Mouse (Mus musculus): ENCODE measurements around the gene 2010003K11Rik. TPM values are rescaled to one million over a fixed set of nuclear protein-coding genes. Genes with fewer than 3 reads are reported as not detected.

Gene 2010003K11Rik
- polyA plus RNA-seq, 1 experiment, result not detected

DNA sequence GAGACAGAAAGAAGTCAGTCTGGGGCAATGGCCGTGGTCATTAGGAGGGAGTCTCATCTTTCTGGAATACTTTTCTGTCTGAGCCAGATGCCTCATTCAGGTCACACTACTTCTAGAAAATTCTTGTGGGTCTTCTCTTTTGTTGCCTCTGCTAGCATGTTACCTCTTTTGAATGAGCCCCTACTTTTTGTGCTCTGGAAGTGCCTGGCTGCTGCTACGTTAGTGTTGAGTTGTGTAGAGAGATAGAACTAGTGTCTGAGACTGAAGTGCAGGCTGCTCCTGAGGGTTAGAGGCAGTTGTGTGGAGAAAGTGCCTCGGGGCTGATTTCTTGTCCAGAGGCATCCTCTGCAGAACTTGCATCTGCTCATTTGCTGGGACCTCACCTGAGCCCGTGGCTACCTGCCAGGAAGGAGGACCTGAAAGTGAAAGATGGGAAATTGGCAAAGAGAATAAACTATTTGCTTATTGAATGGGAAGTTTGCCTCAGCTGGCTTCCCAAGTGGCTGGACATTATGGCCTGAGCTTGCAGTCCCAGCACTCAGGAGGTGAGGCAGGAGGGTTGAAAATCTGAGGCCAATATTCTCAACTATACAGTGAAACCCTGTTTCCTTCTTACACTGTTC lies 15.0 kb upstream of the 2010003K11Rik start:
- DNase-seq (ENCODE audit: low read depth in 1 of 2, low spot score in 2 of 2), result no peak
- Histone ChIP-seq H3K36me3 (ENCODE audit: control insufficient read depth, insufficient read depth, low read length) (no peaks in the 10 kb centered on the region), H3K27ac (ENCODE audit: insufficient read depth, low read length) (no peak overlapping the region), H3K4me1 (ENCODE audit: control insufficient read depth, insufficient read depth, insufficient read length) (peaks cover 2% of the 10 kb centered on the region; the same call in 1 of the 2 replicates), H3K27me3 (ENCODE audit: control insufficient read depth, insufficient read depth, low read length) (peaks cover 10% of the 10 kb centered on the region), H3K4me3 (ENCODE audit: extremely low read depth, insufficient read depth, insufficient read length) (no peak overlapping the region)
- WGBS, result 73% methylated on average over 4 of the region's 4 CpGs
- TF ChIP-seq POLR2A (IDR thresholded peaks at IDR 0.05; ENCODE audit: low read depth, low read length), result no peak
- no peak for TF ChIP-seq CTCF (IDR thresholded peaks at IDR 0.05; ENCODE audit: extremely low read depth, insufficient read depth, insufficient read length, insufficient replicate concordance)

DNA sequence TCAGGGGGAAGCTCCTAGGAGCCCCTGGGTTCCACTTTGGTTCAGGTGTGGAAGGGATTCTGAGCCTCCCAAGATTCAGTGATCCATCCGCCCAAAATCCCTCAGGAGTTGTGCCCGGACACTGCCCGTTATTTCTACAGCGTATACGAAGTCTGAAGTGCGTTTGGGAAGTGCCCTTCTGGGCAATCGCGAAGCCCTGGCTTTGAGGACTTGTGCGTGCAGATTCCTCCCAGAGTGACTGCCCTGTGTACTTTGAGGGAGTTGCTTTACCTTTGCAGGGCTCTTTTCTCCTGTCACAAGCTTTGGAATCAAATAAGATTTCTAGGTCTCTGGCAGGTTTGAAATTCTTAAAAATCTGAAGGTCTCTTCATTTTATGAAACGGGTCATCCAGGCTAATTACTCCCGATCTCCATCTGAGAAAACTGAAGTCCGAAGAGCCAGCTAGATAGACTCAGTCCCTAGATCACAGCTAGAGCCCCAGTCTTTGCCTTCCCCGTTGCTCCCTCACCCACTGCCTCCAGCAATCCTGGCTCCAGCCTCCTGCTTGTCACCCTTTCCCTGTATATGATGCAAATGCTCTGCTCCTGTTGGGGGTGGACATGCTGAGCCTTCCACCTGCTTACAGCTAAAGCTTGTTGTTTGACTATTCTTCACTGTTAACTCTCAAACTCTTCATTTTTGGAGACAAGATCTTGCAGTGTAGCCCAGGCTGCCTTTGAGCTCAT lies 12.9 kb upstream of the 2010003K11Rik start:
- H3K4me1 ChIP-seq (ENCODE audit: control insufficient read depth, insufficient read depth, insufficient read length), result peaks cover 2% of the 10 kb centered on the region; the same call in 1 of the 2 replicates
- no peaks in the 10 kb centered on the region for H3K36me3 ChIP-seq (ENCODE audit: control insufficient read depth, insufficient read depth, low read length)
- 16% methylated on average over 13 of the region's 13 CpGs for WGBS
- peak overlapping the region; percentile 92; the same call in 1 of the 2 replicates for H3K4me3 ChIP-seq (ENCODE audit: extremely low read depth, insufficient read depth, insufficient read length)
- H3K27me3 ChIP-seq (ENCODE audit: control insufficient read depth, insufficient read depth, low read length), result peaks cover 10% of the 10 kb centered on the region
- no peak for DNase-seq (ENCODE audit: low read depth in 1 of 2, low spot score in 2 of 2)
- H3K27ac ChIP-seq (ENCODE audit: insufficient read depth, low read length), result no peak overlapping the region
- TF ChIP-seq POLR2A (IDR thresholded peaks at IDR 0.05; ENCODE audit: low read depth, low read length) (no peak), CTCF (IDR thresholded peaks at IDR 0.05; ENCODE audit: extremely low read depth, insufficient read depth, insufficient read length, insufficient replicate concordance) (no peak)

DNA sequence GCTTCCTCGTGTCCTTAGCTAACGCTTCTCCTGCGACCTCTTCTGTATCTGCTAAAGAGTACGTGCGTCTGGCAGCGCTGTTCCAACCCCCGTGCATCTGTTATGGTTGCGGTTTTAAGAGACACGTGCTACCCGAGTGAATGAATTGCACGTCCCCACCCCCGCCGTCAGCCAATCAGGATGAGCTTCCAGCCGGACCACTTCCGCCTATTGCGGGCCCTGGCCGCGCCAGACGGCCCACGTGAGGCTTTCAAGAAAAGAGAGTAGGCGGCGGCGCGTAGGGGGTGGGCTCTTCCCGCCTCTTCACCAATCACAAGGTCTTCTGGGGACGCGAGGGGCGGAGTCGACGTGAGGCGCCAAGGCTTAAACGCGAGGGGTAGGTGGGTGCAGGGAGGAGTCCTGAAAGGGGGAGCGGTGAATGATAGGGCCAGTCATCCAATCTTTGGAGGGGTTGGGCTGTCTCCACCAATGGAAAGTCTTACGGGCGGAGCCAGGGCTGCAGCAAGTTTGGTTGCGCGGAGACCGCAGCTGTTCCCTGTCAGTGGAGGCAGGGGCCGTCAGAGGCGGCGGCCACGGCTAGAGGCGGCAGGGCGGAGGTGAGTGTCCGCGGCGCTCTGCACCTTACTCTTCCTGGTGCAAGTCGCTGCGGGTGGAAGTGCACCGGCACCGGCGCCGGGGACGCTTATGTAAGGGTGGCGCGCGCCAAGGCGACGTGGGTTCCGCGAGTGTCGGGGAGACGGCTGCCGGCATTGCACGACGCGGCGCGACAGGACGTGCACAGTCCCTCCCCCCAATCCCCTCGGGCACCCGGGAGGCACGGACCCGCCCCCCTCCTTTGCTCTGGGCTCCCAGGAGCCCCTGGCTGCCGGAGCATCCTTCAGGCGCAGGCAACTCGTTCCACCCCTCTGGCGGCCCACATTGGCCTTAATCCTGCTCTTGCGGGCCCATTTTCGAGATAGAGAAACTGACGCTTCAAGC lies 11.9 kb upstream of the 2010003K11Rik start, which contains the start of gene Pcx:
Pcx (plus strand) TSS at position 487 of the 978 bp plus-strand sequence.
- H3K27me3 ChIP-seq (ENCODE audit: control insufficient read depth, insufficient read depth, low read length), result peaks cover 10% of the 10 kb centered on the region
- DNase-seq (ENCODE audit: low read depth in 1 of 2, low spot score in 2 of 2), result peak; percentile 95 to 99
- TF ChIP-seq CTCF (IDR thresholded peaks at IDR 0.05; ENCODE audit: extremely low read depth, insufficient read depth, insufficient read length, insufficient replicate concordance) (no peak), POLR2A (IDR thresholded peaks at IDR 0.05; ENCODE audit: low read depth, low read length) (peak; percentile 11; the same call in 1 of the 2 replicates)
- H3K27ac ChIP-seq (ENCODE audit: insufficient read depth, low read length), result no peak within 1 kb of the TSS
- WGBS, result 1% methylated on average over 82 of the region's 82 CpGs
- peak within 1 kb of the TSS; percentile 92 for H3K4me3 ChIP-seq (ENCODE audit: extremely low read depth, insufficient read depth, insufficient read length)
- H3K36me3 ChIP-seq (ENCODE audit: control insufficient read depth, insufficient read depth, low read length), result no peaks in the 10 kb centered on the region
- peaks cover 2% of the 10 kb centered on the region; the same call in 1 of the 2 replicates for H3K4me1 ChIP-seq (ENCODE audit: control insufficient read depth, insufficient read depth, insufficient read length)

DNA sequence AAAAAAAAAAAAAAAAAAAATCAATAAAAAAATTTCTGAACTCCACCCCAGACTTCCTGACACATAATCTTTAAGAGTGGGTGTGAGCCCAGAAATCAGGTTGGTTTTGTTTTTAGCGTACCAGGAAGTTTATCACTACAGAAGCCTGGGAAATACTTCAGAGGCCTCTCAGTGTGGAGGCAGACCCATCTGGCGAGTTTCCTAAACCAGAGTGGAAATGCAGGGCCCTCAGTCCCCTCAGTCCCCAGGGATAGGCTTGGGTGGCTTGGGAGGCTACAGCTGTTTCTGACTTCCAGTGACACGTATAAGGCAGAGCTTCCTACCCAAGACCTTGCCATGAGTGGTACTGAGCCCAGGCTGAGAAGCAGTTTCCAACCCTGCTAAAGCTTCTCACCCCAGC lies 9.4 kb upstream of the 2010003K11Rik start:
- H3K4me3 ChIP-seq (ENCODE audit: extremely low read depth, insufficient read depth, insufficient read length), result no peak overlapping the region
- no peak for TF ChIP-seq CTCF (IDR thresholded peaks at IDR 0.05; ENCODE audit: extremely low read depth, insufficient read depth, insufficient read length, insufficient replicate concordance)
- no peak for TF ChIP-seq POLR2A (IDR thresholded peaks at IDR 0.05; ENCODE audit: low read depth, low read length)
- no peak overlapping the region for H3K27ac ChIP-seq (ENCODE audit: insufficient read depth, low read length)
- H3K27me3 ChIP-seq (ENCODE audit: control insufficient read depth, insufficient read depth, low read length), result peaks cover 10% of the 10 kb centered on the region
- 50% methylated on average over 3 of the region's 3 CpGs for WGBS
- H3K36me3 ChIP-seq (ENCODE audit: control insufficient read depth, insufficient read depth, low read length), result no peaks in the 10 kb centered on the region
- no peak for DNase-seq (ENCODE audit: low read depth in 1 of 2, low spot score in 2 of 2)
- peaks cover 2% of the 10 kb centered on the region; the same call in 1 of the 2 replicates for H3K4me1 ChIP-seq (ENCODE audit: control insufficient read depth, insufficient read depth, insufficient read length)

DNA sequence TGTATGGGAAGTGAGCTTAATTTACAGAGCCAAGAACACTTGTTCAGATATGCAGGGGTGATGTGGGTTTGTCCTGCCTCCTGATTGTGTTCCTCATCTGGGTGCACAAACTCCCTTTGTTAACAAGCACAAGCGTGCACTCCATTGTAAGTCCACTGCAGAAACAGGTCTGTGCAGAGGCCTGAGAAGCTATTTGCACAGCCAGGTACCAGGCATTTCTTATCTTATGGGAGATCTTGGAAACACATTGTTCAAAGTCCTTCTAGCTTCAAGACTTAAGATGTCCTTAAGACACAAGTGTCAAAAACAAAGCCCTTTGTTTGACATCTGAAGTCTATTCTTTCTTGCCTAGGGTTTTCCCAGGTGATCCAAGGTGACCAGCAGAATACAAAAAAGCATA lies 6.4 kb upstream of the 2010003K11Rik start:
- TF ChIP-seq CTCF (IDR thresholded peaks at IDR 0.05; ENCODE audit: extremely low read depth, insufficient read depth, insufficient read length, insufficient replicate concordance) (no peak), POLR2A (IDR thresholded peaks at IDR 0.05; ENCODE audit: low read depth, low read length) (no peak)
- Histone ChIP-seq H3K27ac (ENCODE audit: insufficient read depth, low read length) (no peak overlapping the region), H3K36me3 (ENCODE audit: control insufficient read depth, insufficient read depth, low read length) (no peaks in the 10 kb centered on the region), H3K27me3 (ENCODE audit: control insufficient read depth, insufficient read depth, low read length) (no peaks in the 10 kb centered on the region), H3K4me3 (ENCODE audit: extremely low read depth, insufficient read depth, insufficient read length) (no peak overlapping the region), H3K4me1 (ENCODE audit: control insufficient read depth, insufficient read depth, insufficient read length) (peaks cover 2% of the 10 kb centered on the region; the same call in 1 of the 2 replicates)
- no peak for DNase-seq (ENCODE audit: low read depth in 1 of 2, low spot score in 2 of 2)
- 98% methylated on average over 1 of the region's 1 CpGs for WGBS

DNA sequence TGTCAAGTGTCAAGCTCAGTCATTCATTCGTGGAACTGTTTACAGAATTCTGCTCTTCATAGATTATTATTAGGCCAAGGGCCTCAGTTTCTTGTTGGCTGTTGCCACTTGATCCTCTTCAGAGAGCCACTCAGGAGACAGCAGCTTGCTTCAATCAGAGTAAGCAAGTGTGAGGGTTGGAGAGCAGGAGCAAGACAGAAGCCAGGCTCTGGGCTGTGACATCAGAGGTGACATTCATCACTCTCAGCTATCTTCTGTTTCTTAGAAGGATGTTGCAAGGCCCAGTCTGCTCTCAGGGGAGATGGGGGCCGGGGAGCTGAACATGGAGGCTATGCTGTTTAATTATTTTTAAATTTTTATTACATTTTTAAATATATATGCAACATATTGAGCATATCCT lies 4.3 kb upstream of the 2010003K11Rik start:
- no peaks in the 10 kb centered on the region for H3K27me3 ChIP-seq (ENCODE audit: control insufficient read depth, insufficient read depth, low read length)
- 73% methylated on average over 2 of the region's 2 CpGs for WGBS
- H3K4me1 ChIP-seq (ENCODE audit: control insufficient read depth, insufficient read depth, insufficient read length), result no peaks in the 10 kb centered on the region
- no peak for DNase-seq (ENCODE audit: low read depth in 1 of 2, low spot score in 2 of 2)
- no peak overlapping the region for H3K4me3 ChIP-seq (ENCODE audit: extremely low read depth, insufficient read depth, insufficient read length)
- H3K36me3 ChIP-seq (ENCODE audit: control insufficient read depth, insufficient read depth, low read length), result no peaks in the 10 kb centered on the region
- TF ChIP-seq POLR2A (IDR thresholded peaks at IDR 0.05; ENCODE audit: low read depth, low read length) (no peak), CTCF (IDR thresholded peaks at IDR 0.05; ENCODE audit: extremely low read depth, insufficient read depth, insufficient read length, insufficient replicate concordance) (no peak)
- no peak overlapping the region for H3K27ac ChIP-seq (ENCODE audit: insufficient read depth, low read length)
